Mouse (Mus musculus) E14TG2a.4 (cell line): ENCODE measurements at regions not wholly inside any gene's neighbourhood (a gene's known extent, or its start where the extent isn't known, plus 50 kb on each side); places are given as distances from the start of the nearest gene placed in this dataset.

Experiments
- CTCF ChIP-seq: conservative IDR thresholded peaks from 2 replicates; pipeline ENCODE4 v1.5.1; 2014; ENCODE audit warnings: low read length
- POU5F1 ChIP-seq: IDR thresholded peaks from 2 replicates; pipeline ENCODE4 v1.6.1; 2014; ENCODE audit warnings: low read length, borderline replicate concordance

- no peak for TF ChIP-seq CTCF
- no peak for TF ChIP-seq POU5F1
Observed at GRCm38 (mm10) chr3:151160516-151160915, 277.2 kb upstream of the Adgrl4 start.
